Mouse (Mus musculus) CD8-positive naive resting alpha-beta T cell, adult 2 months (primary cell): ENCODE measurements around the gene Klf6.

Source experiments
- DNase-seq, 2 experiments: peaks; one replicate each; pipeline ENCODE4 v3.0.0; 2022; ENCODE audit warnings: low read depth in 2 of 2, low spot score in 2 of 2

Gene Klf6

GRCm38 (mm10) chr13:5897176-5897959 is 36.1 kb downstream of the Klf6 start:
- no peak for DNase-seq

DNA sequence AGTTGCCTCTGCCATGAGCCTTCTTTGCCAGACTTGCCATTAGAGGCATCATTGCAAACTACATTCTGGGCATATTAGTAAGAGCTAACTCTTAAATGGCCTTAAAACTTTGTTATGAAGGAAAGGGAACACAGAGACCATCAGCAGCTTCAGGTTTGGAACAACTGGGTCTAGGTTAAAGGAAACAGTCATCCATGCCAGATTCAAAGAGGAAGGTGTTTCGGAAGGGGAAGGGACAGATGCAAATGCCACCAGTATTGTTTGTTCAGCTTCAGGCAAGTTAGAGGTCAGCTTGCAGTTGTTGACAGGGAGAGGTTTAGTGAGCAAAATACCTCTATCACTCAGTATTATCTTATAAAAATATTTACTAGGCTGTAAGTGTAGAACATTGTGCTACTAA is 37.7 kb downstream of the Klf6 start:
- no peak for DNase-seq

- DNase-seq: no peak
These were observed 38.4 kb downstream of the Klf6 start for GRCm38 (mm10) chr13:5899641-5900040.

DNA sequence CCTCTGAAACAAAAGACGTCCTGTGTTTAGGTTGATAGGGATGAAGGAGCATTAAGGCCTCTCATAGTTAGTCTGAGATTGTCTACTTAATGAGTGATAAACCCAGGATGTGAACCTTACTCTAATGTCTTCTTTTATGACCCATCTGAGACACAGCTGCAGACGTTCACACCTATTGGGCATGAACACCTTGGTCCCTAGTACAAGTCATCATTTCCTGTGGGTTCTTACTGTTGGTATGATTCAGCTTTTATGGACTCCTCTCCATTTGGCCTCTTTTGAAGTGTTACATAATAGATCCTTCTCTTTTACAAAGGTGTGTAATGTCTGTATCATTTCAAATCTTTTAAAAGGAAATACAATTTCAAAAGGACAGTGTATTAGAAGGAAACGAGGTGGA is 51.9 kb downstream of the Klf6 start:
- no peak for DNase-seq

GRCm38 (mm10) chr13:5917360-5917759 is 56.1 kb downstream of the Klf6 start:
- no peak for DNase-seq

DNA sequence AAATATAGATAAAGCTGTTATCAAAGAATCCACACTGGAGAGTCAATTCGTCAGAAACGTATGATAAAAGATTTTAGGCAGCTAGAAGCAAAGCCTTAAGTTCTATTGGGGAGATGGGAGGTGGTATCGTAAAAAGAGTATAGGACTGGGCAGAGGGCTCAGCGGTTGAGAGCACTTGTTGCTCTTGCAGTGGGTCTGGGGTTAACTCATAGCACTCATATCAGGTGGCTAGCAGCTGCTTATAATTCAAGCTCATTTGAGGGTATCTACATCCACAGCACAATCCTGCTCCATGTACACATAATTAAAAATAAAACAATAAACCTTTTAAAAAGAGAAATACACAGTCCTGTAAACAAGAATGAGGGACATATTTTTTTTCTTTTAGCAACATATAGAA is 58.7 kb downstream of the Klf6 start:
- DNase-seq: no peak
